Mouse (Mus musculus) CH12.LX (cell line): ENCODE results near the gene Chst2. TPM values are rescaled to one million over a fixed set of nuclear protein-coding genes. Genes with fewer than 3 reads are reported as not detected.

Source experiments
- DNase-seq: peaks from one replicate; pipeline ENCODE4 v3.0.0-alpha.2; 2013; ENCODE audit errors: extremely low read depth
- H3K27ac ChIP-seq: 2 replicates; pipeline ENCODE4 v1.5.1; 2012; ENCODE audit warnings: low read depth, mild to moderate bottlenecking, control low read depth, moderate library complexity; ENCODE audit not compliant: insufficient read depth
- H3K27me3 ChIP-seq: replicated peaks from 2 replicates; pipeline ENCODE3; 2012; ENCODE audit warnings: inconsistent platforms
- H3K36me3 ChIP-seq, 2 experiments: replicated peaks in 1 of 2; 2 replicates each; pipeline versions ENCODE3 to v1.6.1; 2012; ENCODE audit warnings: inconsistent platforms in 1 of 2, low read length in 1 of 2, mild to moderate bottlenecking in 1 of 2, mixed read lengths in 1 of 2, moderate library complexity in 1 of 2; ENCODE audit not compliant: control insufficient read depth in 1 of 2, insufficient read depth in 1 of 2
- H3K4me1 ChIP-seq, 2 experiments: 2 replicates each; pipeline ENCODE4 v1.6.1; 2012; ENCODE audit warnings: inconsistent platforms in 1 of 2, moderate library complexity in 1 of 2; ENCODE audit not compliant: insufficient read depth in 2 of 2, control insufficient read depth in 1 of 2
- H3K4me2 ChIP-seq: 2 replicates; pipeline ENCODE4 v1.6.1; 2012; ENCODE audit warnings: low read depth, mild to moderate bottlenecking, control low read depth; ENCODE audit not compliant: poor library complexity, insufficient read depth, severe bottlenecking
- H3K4me3 ChIP-seq, 3 experiments: fragments of 150-350 bp in 1 of 3; sonication (generic) in 1 of 3; replicated peaks in 1 of 3; 2 replicates each; pipeline versions ENCODE3 to v1.5.1; 2011 to 2012; ENCODE audit warnings: low read depth in 2 of 3, low read length in 2 of 3, mild to moderate bottlenecking in 2 of 3, moderate library complexity in 2 of 3, control low read depth in 1 of 3, improper control_type of control experiment in 1 of 3, inconsistent platforms in 1 of 3, mixed read lengths in 1 of 3; ENCODE audit not compliant: poor library complexity in 1 of 3
- H3K79me2 ChIP-seq: replicated peaks from 2 replicates; pipeline ENCODE4 v1.6.1; 2012; ENCODE audit warnings: mild to moderate bottlenecking, moderate library complexity; ENCODE audit not compliant: control insufficient read depth, poor library complexity, insufficient read depth, severe bottlenecking; ENCODE audit errors: extremely low read depth
- H3K9ac ChIP-seq: 2 replicates; pipeline ENCODE4 v1.6.1; 2012; ENCODE audit warnings: low read depth, mild to moderate bottlenecking, control low read depth, moderate library complexity; ENCODE audit not compliant: insufficient read depth
- H3K9me3 ChIP-seq: replicated peaks from 2 replicates; pipeline ENCODE3; 2012; ENCODE audit warnings: low read length, inconsistent platforms, mixed read lengths
- CHD1 ChIP-seq: IDR thresholded peaks from 2 replicates; pipeline ENCODE4 v1.6.1; 2012; ENCODE audit warnings: low read depth, low read length, improper control_type of control experiment, inconsistent platforms
- CHD2 ChIP-seq: IDR thresholded peaks from 2 replicates; pipeline ENCODE4 v1.6.1; 2011; ENCODE audit warnings: low read length, improper control_type of control experiment
- E2F4 ChIP-seq: IDR thresholded peaks from 2 replicates; pipeline ENCODE4 v1.6.1; 2011; ENCODE audit warnings: low read depth, low read length, improper control_type of control experiment; ENCODE audit not compliant: insufficient replicate concordance
- EP300 ChIP-seq: IDR thresholded peaks from 2 replicates; pipeline ENCODE4 v1.6.1; 2011; ENCODE audit warnings: low read length, improper control_type of control experiment
- HCFC1 ChIP-seq: IDR thresholded peaks from 2 replicates; pipeline ENCODE4 v1.6.1; 2012; ENCODE audit warnings: low read depth, mild to moderate bottlenecking, inconsistent platforms, low read length, improper control_type of control experiment
- IRF4 ChIP-seq: IDR thresholded peaks from 2 replicates; pipeline ENCODE4 v1.6.1; 2014; ENCODE audit warnings: low read depth, mild to moderate bottlenecking, inconsistent platforms, low read length, improper control_type of control experiment
- JUN ChIP-seq: IDR thresholded peaks from 2 replicates; pipeline ENCODE4 v1.6.1; 2011; ENCODE audit warnings: low read depth, mild to moderate bottlenecking, low read length, improper control_type of control experiment, moderate library complexity; ENCODE audit not compliant: insufficient read depth
- KAT2A ChIP-seq: IDR thresholded peaks from 2 replicates; pipeline ENCODE4 v1.6.1; 2012; ENCODE audit warnings: low read length, improper control_type of control experiment, inconsistent platforms; ENCODE audit not compliant: insufficient replicate concordance
- MAZ ChIP-seq: IDR thresholded peaks from 2 replicates; pipeline ENCODE4 v1.6.1; 2012; ENCODE audit warnings: low read depth, mild to moderate bottlenecking, inconsistent platforms, low read length, improper control_type of control experiment, moderate library complexity
- MYC ChIP-seq: IDR thresholded peaks from 2 replicates; pipeline ENCODE4 v1.6.1; 2011; ENCODE audit warnings: low read depth, mild to moderate bottlenecking, improper control_type of control experiment, low read length
- NRF1 ChIP-seq: IDR thresholded peaks from 2 replicates; pipeline ENCODE4 v1.6.1; 2014; ENCODE audit warnings: low read depth, mild to moderate bottlenecking, inconsistent platforms, low read length, improper control_type of control experiment, moderate library complexity
- PAX5 ChIP-seq: IDR thresholded peaks from 2 replicates; pipeline ENCODE4 v1.6.1; 2012; ENCODE audit warnings: low read length, inconsistent platforms, mixed read lengths
- POLR2A ChIP-seq: IDR thresholded peaks from 2 replicates; pipeline ENCODE4 v1.6.1; 2011; ENCODE audit warnings: low read depth, mild to moderate bottlenecking, improper control_type of control experiment, low read length
- POLR2AphosphoS2 ChIP-seq: IDR thresholded peaks from 2 replicates; pipeline ENCODE4 v1.6.1; 2011; ENCODE audit warnings: low read depth, low read length, improper control_type of control experiment
- RAD21 ChIP-seq: IDR thresholded peaks from 2 replicates; pipeline ENCODE4 v1.6.1; 2011; ENCODE audit warnings: low read depth, mild to moderate bottlenecking, low read length, improper control_type of control experiment, moderate library complexity
- SIN3A ChIP-seq: IDR thresholded peaks from 2 replicates; pipeline ENCODE4 v1.6.1; 2012; ENCODE audit warnings: low read length, improper control_type of control experiment, inconsistent platforms
- TBP ChIP-seq: conservative IDR thresholded peaks from 2 replicates; pipeline ENCODE4 v1.6.1; 2011; ENCODE audit warnings: low read depth, low read length, improper control_type of control experiment
- TCF12 ChIP-seq: IDR thresholded peaks from 2 replicates; pipeline ENCODE4 v1.6.1; 2014; ENCODE audit warnings: low read depth, mild to moderate bottlenecking, inconsistent platforms, low read length, improper control_type of control experiment
- UBTF ChIP-seq: IDR thresholded peaks from 2 replicates; pipeline ENCODE4 v1.6.1; 2012; ENCODE audit warnings: low read depth, mild to moderate bottlenecking, inconsistent platforms, low read length, improper control_type of control experiment, moderate library complexity
- USF2 ChIP-seq: conservative IDR thresholded peaks from 2 replicates; pipeline ENCODE4 v1.6.1; 2011; ENCODE audit warnings: low read depth, low read length, improper control_type of control experiment
- ZNF384 ChIP-seq: IDR thresholded peaks from 2 replicates; pipeline ENCODE4 v1.6.1; 2012; ENCODE audit warnings: low read depth, low read length, improper control_type of control experiment, inconsistent platforms
- dilution Hi-C: fragments of 300-500 bp; cut with MboI; formaldehyde crosslinking; loops from 2 replicates; pipeline ENCODE4 v1.14.3; 2020; ENCODE audit warnings: low sequenced_read_pairs; ENCODE audit not compliant: extremely low pct_unique_long_range_greater_than_20kb, extremely low pct_ligation_motif_present
- in situ Hi-C: fragments of 300-500 bp; cut with MboI; formaldehyde crosslinking; loops from 3 replicates; pipeline ENCODE4 v1.14.3; 2019; ENCODE audit warnings: low sequenced_read_pairs, low pct_ligation_motif_present, low pct_unique_long_range_greater_than_20kb, mixed read lengths
- polyA plus RNA-seq: library from polyadenylated mRNA; unstranded; fragments of >175 nt; gene quantifications from 2 replicates; pipeline ENCODE4 v1.2.1, GENCODE M21; 2012; ENCODE audit warnings: low read depth; ENCODE audit not compliant: insufficient read length
- total RNA-seq, 2 experiments: library from RNA; depleted of rRNA; stranded (reverse); fragments of 300-350 nt in 1 of 2; fragments of >200 nt in 1 of 2; gene quantifications; 2 replicates each; pipeline ENCODE4 v1.2.3; 2012 to 2014

Gene Chst2
- total and polyA plus RNA-seq, 3 experiments = not detected

DNA sequence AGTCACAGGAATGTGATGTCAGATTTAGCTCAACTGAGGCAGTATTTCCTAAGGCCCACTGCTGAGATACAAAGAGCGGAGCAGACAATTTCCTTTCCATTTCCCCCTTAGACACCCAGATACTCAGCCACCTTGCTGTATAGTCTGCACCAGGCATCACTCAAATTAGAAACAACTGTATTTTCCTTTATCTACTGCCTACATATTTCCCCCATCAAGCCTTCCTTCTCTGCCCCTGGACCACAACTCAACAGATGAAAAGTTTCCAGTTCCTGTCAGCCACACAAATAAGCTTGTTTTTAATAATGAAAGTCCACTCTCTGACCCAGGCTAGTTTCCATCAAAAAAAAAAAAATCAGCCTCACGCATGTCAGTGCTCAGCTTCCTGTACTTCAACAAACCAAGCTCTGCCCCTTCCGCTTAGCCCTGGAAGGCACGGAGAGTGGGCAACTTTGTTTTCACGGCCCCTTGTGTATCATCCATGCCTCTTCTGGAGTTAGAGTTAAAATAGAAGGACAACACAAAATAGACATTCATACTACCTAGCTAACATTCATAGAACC, 52.6 kb downstream of the Chst2 start:
- no peak for TF ChIP-seq JUN
- TF ChIP-seq MAZ = no peak
- TF ChIP-seq ZNF384 = peak; percentile 62; the same call in 1 of the 2 replicates
- peaks cover 0 to 31% of the 10 kb centered on the region in 2 experiments; a peak in 2 of 4 replicates for H3K4me1 ChIP-seq
- no peak overlapping the region for H3K9ac ChIP-seq
- H3K36me3 ChIP-seq = no peaks in the 10 kb centered on the region
- in situ Hi-C loops (no loop called here), dilution Hi-C loops (no loop called here)
- H3K4me2 ChIP-seq = no peak overlapping the region
- no peak overlapping the region for H3K4me3 ChIP-seq
- DNase-seq = peak; percentile 32
- H3K79me2 ChIP-seq = no peaks in the 10 kb centered on the region
- no peak overlapping the region for H3K27ac ChIP-seq
- peaks cover 2% of the 10 kb centered on the region for H3K9me3 ChIP-seq
- H3K27me3 ChIP-seq = no peaks in the 10 kb centered on the region

DNA sequence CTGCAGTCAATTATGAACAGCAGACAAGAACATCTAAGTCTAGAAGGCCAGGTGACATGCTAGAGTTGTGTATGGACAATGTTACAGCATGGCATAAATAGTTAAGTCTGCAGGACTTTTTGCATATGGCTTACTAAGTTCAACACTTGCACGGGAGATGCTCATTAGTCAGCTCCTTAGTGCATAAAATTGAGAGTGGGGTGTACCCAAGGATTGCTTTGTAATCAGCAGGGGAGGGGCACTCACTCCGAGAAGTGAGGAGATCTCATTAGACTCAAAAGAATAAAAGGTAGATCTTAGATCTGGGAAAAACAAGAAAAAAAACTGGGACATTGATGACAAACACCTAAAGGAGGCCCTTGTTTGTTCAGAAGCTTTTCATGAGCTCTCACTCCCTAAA, 54.6 kb downstream of the Chst2 start:
- no peak overlapping the region for H3K27ac ChIP-seq
- no peak for DNase-seq
- no peak overlapping the region for H3K4me2 ChIP-seq
- H3K79me2 ChIP-seq = no peaks in the 10 kb centered on the region
- no peak overlapping the region for H3K4me3 ChIP-seq
- in situ Hi-C loops = no loop called here
- H3K4me1 ChIP-seq = peaks cover 0 to 31% of the 10 kb centered on the region in 2 experiments; a peak in 2 of 4 replicates
- no peaks in the 10 kb centered on the region for H3K27me3 ChIP-seq
- no peak overlapping the region for H3K9ac ChIP-seq
- peaks cover 2% of the 10 kb centered on the region for H3K9me3 ChIP-seq
- no peak for TF ChIP-seq UBTF
- TF ChIP-seq POLR2A = no peak
- TF ChIP-seq ZNF384 = no peak
- TF ChIP-seq TCF12 = no peak
- TF ChIP-seq TBP = no peak
- TF ChIP-seq KAT2A = no peak
- no peak for TF ChIP-seq E2F4
- no peak for TF ChIP-seq USF2
- no peak for TF ChIP-seq RAD21
- no peak for TF ChIP-seq IRF4
- no peak for TF ChIP-seq EP300
- no peak for TF ChIP-seq HCFC1
- TF ChIP-seq CHD1 = no peak
- TF ChIP-seq POLR2AphosphoS2 = no peak
- TF ChIP-seq CHD2 = no peak
- no peak for TF ChIP-seq SIN3A
- no peak for TF ChIP-seq NRF1
- no peak for TF ChIP-seq MYC
- TF ChIP-seq PAX5 = no peak
- H3K36me3 ChIP-seq = no peaks in the 10 kb centered on the region
- dilution Hi-C loops = no loop called here
